Mouse (Mus musculus) small intestine, adult 2 months (tissue): Measurements from ENCODE around the gene Ikbip.

Experiments
- CTCF ChIP-seq: fragments of 200-500 bp; IDR thresholded peaks from 2 replicates; pipeline ENCODE4 v1.5.1; 2012; ENCODE audit warnings: low read depth, mild to moderate bottlenecking, control low read depth, inconsistent platforms, low read length, moderate library complexity, mixed read lengths; ENCODE audit not compliant: insufficient replicate concordance, insufficient read length; ENCODE audit errors: extremely low read depth
- POLR2A ChIP-seq: fragments of 200-500 bp; IDR thresholded peaks from 2 replicates; pipeline ENCODE4 v1.6.1; 2012; ENCODE audit warnings: low read depth, mild to moderate bottlenecking, control low read depth, inconsistent platforms, low read length, moderate library complexity

DNA sequence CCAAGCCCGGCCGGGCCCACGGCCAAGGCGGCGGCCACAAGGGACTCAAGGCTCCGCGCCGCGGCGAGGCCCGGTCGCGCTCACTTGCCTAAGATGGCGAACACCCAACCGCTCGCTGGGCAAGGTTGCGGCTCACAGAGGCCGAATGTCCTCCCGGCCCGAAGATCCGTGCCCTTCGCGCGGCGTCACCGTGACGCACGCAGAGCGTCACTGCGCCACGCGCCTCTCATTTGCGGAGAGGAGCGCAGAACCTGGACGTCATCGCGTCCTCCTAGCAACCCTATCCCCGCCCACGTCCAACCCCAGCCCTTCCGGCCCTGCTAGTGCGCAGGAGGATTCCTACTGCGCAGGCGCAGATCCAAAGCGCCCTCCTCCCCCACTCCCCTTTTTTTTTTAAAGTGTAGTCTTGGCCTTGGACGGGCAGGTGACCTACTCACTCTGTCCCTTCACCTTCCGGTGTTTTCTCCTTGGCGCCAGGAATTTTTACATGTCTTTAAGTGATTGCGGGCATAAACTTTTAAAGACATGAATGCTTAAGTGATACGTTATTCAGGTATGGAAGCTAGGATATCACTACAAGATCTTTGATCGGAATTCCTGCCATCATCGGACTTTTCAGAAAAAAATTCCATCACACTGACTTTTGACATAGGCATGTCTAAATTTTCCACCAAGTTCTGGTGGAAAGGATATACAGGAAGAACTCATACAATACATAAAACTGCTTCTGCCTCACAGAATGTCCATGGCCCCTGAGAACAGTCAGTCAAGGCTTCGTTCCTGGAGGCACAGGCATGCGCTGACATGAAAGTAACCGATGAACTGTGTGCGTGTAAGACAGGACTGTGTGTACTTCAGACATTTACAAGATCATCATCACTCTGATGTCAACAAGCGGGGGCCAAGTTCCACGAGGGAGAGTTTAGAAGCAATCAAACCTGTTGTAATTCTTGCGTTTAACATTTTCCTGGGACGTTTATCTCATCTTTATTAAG lies 41.4 kb downstream of the Ikbip start, which contains the start of gene Slc25a3:
- TF ChIP-seq CTCF (no peak), POLR2A (peak; percentile 98)
